Mouse (Mus musculus) brain, embryonic 14.5 days (tissue): ENCODE results near the gene Sprtn. TPM values are rescaled to one million over a fixed set of nuclear protein-coding genes. Genes with fewer than 3 reads are reported as not detected.

Experiments
- DNase-seq: peaks from one replicate; pipeline ENCODE4 v3.0.0-alpha.2; 2011; ENCODE audit warnings: low read depth
- CTCF ChIP-seq: fragments of 200-500 bp; IDR thresholded peaks from 2 replicates; pipeline ENCODE4 v1.5.1; 2012; ENCODE audit warnings: inconsistent platforms, mild to moderate bottlenecking, moderate library complexity, borderline replicate concordance; ENCODE audit not compliant: insufficient read depth, insufficient read length; ENCODE audit errors: extremely low read depth
- POLR2A ChIP-seq: fragments of 200-500 bp; IDR thresholded peaks from 2 replicates; pipeline ENCODE4 v1.6.1; 2012; ENCODE audit warnings: mild to moderate bottlenecking, inconsistent platforms, borderline replicate concordance; ENCODE audit not compliant: poor library complexity, insufficient read depth, insufficient read length, severe bottlenecking; ENCODE audit errors: extremely low read depth
- polyA plus RNA-seq: library from polyadenylated mRNA; depleted of rRNA; stranded (reverse); fragments of >200 nt; gene quantifications from 2 replicates; pipeline ENCODE4 v1.2.3, GENCODE M21; 2012; rRNA removed

Sprtn gene
- polyA plus RNA-seq, 1 experiment, result 20.3 TPM

DNA sequence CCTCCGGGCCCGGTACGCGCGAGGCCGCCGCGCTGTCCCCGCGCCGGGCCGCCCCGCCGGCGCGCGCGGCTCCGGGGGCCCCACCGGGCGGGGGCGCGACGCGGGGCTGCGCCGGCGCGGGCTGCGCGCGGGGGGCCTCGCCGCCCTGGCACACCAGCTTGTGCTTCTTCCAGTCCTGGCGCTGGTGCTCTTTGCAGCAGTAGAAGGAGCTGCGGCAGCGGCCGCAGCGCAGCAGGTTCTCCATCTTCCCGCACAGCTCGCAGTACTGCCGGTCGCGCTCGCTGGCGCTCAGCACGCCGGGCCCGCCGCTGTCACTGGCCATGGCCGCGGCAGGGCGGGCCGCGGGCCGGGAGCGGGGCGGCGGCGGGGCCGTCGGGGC is 51.0 kb downstream of the Sprtn start:
- TF ChIP-seq POLR2A (peak; percentile 43; the same call in 1 of the 2 replicates), CTCF (no peak)
- DNase-seq, result peak; percentile 69

GRCm38 (mm10) chr8:124949209-124950068 is 51.8 kb downstream of the Sprtn start, which contains the start of gene Egln1:
Gene Egln1 (minus strand): TSS chr8:124949324.
- peak; percentile 94 for DNase-seq
- TF ChIP-seq POLR2A (peak; percentile 98), CTCF (no peak)

DNA sequence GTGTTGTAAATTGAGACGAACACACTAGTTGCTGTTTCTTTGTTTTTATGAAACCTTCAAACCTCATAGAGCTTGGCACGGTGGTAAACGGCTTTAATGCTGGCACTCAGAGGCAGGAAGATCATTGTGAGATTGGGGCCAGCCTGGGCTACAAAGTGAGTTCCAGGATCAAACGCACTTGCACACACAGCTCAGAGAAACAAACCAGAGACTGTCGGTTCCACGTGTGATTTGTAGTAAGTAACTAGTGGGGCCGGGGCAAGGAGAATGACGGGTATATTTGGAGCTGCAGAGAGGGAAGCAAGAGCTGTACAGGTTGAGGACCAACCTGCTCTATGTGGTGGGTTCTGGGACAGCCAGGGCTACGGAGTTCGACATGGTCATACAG is 52.4 kb downstream of the Sprtn start:
- DNase-seq, result peak; percentile 66
- TF ChIP-seq POLR2A, result no peak
- no peak for TF ChIP-seq CTCF

- no peak for DNase-seq
- TF ChIP-seq CTCF (no peak), POLR2A (no peak)
Measured at GRCm38 (mm10) chr8:124950865-124951264, 53.2 kb downstream of the Sprtn start.

DNA sequence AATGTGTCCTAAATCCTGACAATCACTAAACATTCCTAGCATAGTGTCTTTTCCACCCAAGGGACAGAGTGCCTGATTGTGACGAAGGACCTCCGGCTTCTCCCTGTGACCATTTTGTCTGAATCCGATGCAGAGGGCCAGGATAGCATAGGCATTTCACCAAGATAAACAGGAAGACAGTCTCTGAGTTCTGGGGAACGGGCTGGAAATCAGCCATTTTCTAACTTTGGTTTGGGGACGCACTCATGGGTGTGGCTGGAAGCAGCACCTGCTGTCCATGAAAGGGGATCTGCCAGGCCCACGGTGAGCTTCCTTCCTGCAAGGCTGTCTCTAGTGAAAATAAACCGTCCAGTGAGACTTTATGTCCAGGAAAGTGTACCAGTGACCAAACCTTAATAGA is 55.5 kb downstream of the Sprtn start:
- TF ChIP-seq POLR2A (no peak), CTCF (no peak)
- no peak for DNase-seq

DNA sequence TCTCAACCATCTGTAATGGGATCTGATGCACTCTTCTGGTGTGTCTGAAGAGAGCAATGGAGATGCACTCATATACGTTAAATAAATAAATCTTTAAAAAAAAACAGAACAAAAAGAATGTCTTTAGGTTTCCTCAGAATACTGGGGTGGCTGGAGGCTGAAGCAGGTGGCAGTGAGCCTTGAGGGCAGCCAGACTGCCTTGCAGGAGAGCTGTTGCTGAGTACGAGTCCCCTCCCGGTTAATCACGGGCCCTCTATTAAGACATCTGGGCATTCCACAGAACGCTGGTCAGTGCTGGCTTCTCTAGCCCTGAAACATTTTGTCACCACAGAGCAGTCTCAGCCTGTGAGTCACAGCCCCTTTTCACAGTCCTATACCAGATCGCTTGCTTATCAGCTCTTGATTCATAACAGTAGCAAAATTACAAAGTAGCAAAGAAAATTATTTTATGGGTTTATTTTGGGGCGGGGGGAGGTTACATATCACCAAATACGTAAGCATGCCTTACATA is 56.9 kb downstream of the Sprtn start:
- no peak for DNase-seq
- TF ChIP-seq POLR2A, result no peak
- no peak for TF ChIP-seq CTCF

Other genes starting within 250 kb of the Sprtn start
- gene 2310022B05Rik, start 234.5 kb upstream of the Sprtn start, polyA plus RNA-seq, result 78.7 and 83.1 TPM in 2 replicates
- gene Ttc13, start 175.9 kb upstream of the Sprtn start, polyA plus RNA-seq, result 56.3 and 57.0 TPM in 2 replicates
- 45.7 and 53.7 TPM in 2 replicates for gene Arv1, start 175.7 kb upstream of the Sprtn start, polyA plus RNA-seq
- 0.49 and 0.64 TPM in 2 replicates for gene Fam89a, start 146.1 kb upstream of the Sprtn start, polyA plus RNA-seq
- gene Trim67, start 104.8 kb upstream of the Sprtn start, polyA plus RNA-seq, result 41.7 and 81.6 TPM in 2 replicates
- 81.7 and 84.6 TPM in 2 replicates for gene Gnpat, start 34.9 kb upstream of the Sprtn start, polyA plus RNA-seq
- gene 2810004N23Rik, start 34.8 kb upstream of the Sprtn start, polyA plus RNA-seq, result 22.6 and 23.7 TPM in 2 replicates
- 10.3 and 15.2 TPM in 2 replicates for gene Exoc8, start 181 bp upstream of the Sprtn start, polyA plus RNA-seq
- 56.9 and 58.9 TPM in 2 replicates for gene Egln1, start 51.4 kb downstream of the Sprtn start, polyA plus RNA-seq
- 160 and 167 TPM in 2 replicates for gene Tsnax, start 115.1 kb downstream of the Sprtn start, polyA plus RNA-seq
- gene Disc1, start 156.3 kb downstream of the Sprtn start, polyA plus RNA-seq, result 1.6 and 2.1 TPM in 2 replicates